Mouse (Mus musculus): ENCODE measurements around the gene Selplg. TPM values are rescaled to one million over a fixed set of nuclear protein-coding genes. Genes with fewer than 3 reads are reported as not detected.

The Selplg gene
- total RNA-seq (2014; rRNA removed) (0.52 and 3.1 TPM in 2 replicates), polyA plus RNA-seq (2015; fragmentation: Nextera tagmentation; extraction: Ambion mirVana) (1.9 and 2.3 TPM in 2 replicates)

GRCm38 (mm10) chr5:113832490-113832901 is at the start of gene Selplg:
Gene Selplg (minus strand): TSS chr5:113832644.
- Histone ChIP-seq H3K36me3 (ENCODE audit: insufficient read depth, low read length) (no peaks in the 10 kb centered on the region), H3K4me2 (ENCODE audit: low read depth, low read length, poor library complexity, severe bottlenecking) (no peak within 1 kb of the TSS), H3K4me3 (ENCODE audit: low read depth, low read length) (no peak within 1 kb of the TSS), H3K27ac (ENCODE audit: low read depth, low read length) (0 out of 2 replicates have a peak within 1 kb of the TSS, but pooled peaks have one; percentile 18), H3K4me1 (ENCODE audit: insufficient read depth, low read length) (no peaks in the 10 kb centered on the region), H3K27me3 (ENCODE audit: insufficient read depth, low read length) (no peaks in the 10 kb centered on the region), H3K9ac (replicated peaks; ENCODE audit: low read length, poor library complexity, severe bottlenecking) (no peak within 1 kb of the TSS), H3K9me3 (ENCODE audit: low read length) (no peaks in the 10 kb centered on the region)
- DNase-seq (ENCODE audit: low spot score) (no peak), ATAC-seq (ENCODE audit: low FRiP score) (no peak)
- TF ChIP-seq CTCF (IDR thresholded peaks at IDR 0.05): no peak
- WGBS: 47% methylated on average over 8 of the region's 8 CpGs

DNA sequence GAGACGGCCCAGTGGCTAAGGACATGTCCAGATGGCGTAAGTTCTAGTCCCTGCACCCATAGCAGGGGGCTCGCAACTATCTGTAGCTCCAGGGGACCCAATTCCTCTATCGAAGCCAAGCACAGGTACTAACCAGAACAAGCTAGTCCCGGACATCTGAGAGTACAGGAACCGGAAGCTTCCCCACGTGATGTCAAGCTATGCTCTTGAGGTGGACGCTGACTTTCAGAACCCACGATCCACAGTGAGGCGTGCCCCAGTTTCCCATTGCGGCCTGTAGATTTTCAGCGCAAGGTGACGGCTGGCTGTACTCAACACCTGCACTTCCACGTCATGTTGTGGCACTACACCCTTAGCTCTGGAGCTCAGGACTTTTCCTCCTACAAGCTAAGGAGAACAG is 48.7 kb upstream of the Selplg start:
- no peak overlapping the region for H3K27ac ChIP-seq (ENCODE audit: low read depth, low read length)
- no peak overlapping the region for H3K4me3 ChIP-seq (ENCODE audit: low read depth, low read length)
- DNase-seq (ENCODE audit: low spot score) (no peak), ATAC-seq (ENCODE audit: low FRiP score) (no peak)
- H3K9me3 ChIP-seq (ENCODE audit: low read length): no peaks in the 10 kb centered on the region
- peaks cover 6% of the 10 kb centered on the region; the same call in 1 of the 2 replicates for H3K4me1 ChIP-seq (ENCODE audit: insufficient read depth, low read length)
- 94% methylated on average over 14 of the region's 14 CpGs for WGBS
- H3K9ac ChIP-seq (replicated peaks; ENCODE audit: low read length, poor library complexity, severe bottlenecking): no peak overlapping the region
- no peak for TF ChIP-seq CTCF (IDR thresholded peaks at IDR 0.05)
- no peaks in the 10 kb centered on the region for H3K27me3 ChIP-seq (ENCODE audit: insufficient read depth, low read length)
- no peak overlapping the region for H3K4me2 ChIP-seq (ENCODE audit: low read depth, low read length, poor library complexity, severe bottlenecking)
- peaks cover 16% of the 10 kb centered on the region for H3K36me3 ChIP-seq (ENCODE audit: insufficient read depth, low read length)

DNA sequence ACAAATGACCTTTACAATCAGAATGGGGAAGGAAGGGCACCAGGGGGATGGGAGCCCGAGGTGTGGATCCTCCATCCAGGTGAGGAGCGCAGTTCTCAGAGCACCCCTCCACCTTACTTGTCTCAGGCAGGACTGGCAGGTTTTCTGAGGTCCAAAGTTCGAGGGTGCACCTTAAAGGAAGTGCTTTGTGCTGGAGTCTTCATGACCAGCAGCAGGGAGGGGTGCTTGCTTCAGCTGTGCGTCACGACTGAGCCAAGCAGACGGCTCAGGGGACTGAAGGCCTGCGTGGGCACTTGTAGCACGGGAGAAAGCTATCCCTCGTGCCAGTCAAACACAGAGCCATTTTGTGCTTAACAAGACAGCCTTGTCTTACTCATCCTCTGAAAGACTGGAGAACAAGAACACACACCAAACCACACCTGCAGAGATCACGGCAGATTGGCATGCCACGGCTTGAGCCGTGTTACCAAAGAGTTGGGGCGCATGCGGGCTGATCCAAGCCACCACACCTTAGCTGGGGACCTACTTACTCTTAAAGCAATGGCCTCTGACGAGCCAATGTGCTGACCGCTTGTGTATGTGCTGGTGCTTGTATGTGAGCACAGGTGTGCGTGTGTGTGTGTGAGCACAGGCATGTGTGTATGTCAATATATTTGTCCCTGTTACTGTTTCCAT is 46.6 kb upstream of the Selplg start:
- Histone ChIP-seq H3K36me3 (ENCODE audit: insufficient read depth, low read length) (peaks cover 19% of the 10 kb centered on the region), H3K4me2 (ENCODE audit: low read depth, low read length, poor library complexity, severe bottlenecking) (no peak overlapping the region), H3K27ac (ENCODE audit: low read depth, low read length) (no peak overlapping the region), H3K4me1 (ENCODE audit: insufficient read depth, low read length) (peaks cover 14% of the 10 kb centered on the region; the same call in 1 of the 2 replicates), H3K9me3 (ENCODE audit: low read length) (no peaks in the 10 kb centered on the region), H3K27me3 (ENCODE audit: insufficient read depth, low read length) (no peaks in the 10 kb centered on the region), H3K4me3 (ENCODE audit: low read depth, low read length) (no peak overlapping the region), H3K9ac (replicated peaks; ENCODE audit: low read length, poor library complexity, severe bottlenecking) (no peak overlapping the region)
- ATAC-seq (ENCODE audit: low FRiP score) (no peak), DNase-seq (ENCODE audit: low spot score) (no peak)
- WGBS: 89% methylated on average over 17 of the region's 17 CpGs
- TF ChIP-seq CTCF (IDR thresholded peaks at IDR 0.05): no peak

- H3K9me3 ChIP-seq (ENCODE audit: low read length): no peaks in the 10 kb centered on the region
- no peak overlapping the region for H3K9ac ChIP-seq (replicated peaks; ENCODE audit: low read length, poor library complexity, severe bottlenecking)
- WGBS: 67% methylated on average over 3 of the region's 3 CpGs
- no peaks in the 10 kb centered on the region for H3K27me3 ChIP-seq (ENCODE audit: insufficient read depth, low read length)
- DNase-seq (ENCODE audit: low spot score): no peak
- H3K27ac ChIP-seq (ENCODE audit: low read depth, low read length): no peak overlapping the region
- no peak overlapping the region for H3K4me2 ChIP-seq (ENCODE audit: low read depth, low read length, poor library complexity, severe bottlenecking)
- H3K36me3 ChIP-seq (ENCODE audit: insufficient read depth, low read length): peaks cover 19% of the 10 kb centered on the region
- ATAC-seq (ENCODE audit: low FRiP score): no peak
- H3K4me1 ChIP-seq (ENCODE audit: insufficient read depth, low read length): peaks cover 20% of the 10 kb centered on the region
- H3K4me3 ChIP-seq (ENCODE audit: low read depth, low read length): no peak overlapping the region
- no peak for TF ChIP-seq CTCF (IDR thresholded peaks at IDR 0.05)
These were observed 45.1 kb upstream of the Selplg start for GRCm38 (mm10) chr5:113877565-113877964.

DNA sequence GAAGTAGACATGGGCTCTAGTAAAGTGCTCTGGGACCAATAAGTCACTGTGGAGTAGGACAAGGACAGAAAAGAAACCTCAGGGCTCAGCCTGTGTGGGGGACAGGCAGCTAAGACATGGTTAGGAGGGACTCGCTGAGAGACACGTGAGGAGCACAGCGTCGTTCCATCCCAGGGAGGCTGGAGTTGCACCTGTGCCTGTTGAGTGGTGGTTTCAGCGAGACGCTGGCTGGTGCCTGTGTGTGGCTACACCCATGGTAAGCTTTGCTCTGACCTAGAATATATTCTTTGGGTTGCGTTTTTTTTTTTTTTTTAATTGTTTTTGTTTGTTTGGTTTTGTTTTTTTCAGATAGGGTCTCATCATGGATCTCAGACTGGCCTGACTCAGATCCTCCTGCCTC is 43.7 kb upstream of the Selplg start:
- no peak for ATAC-seq (ENCODE audit: low FRiP score)
- 96% methylated on average over 7 of the region's 7 CpGs for WGBS
- Histone ChIP-seq H3K27me3 (ENCODE audit: insufficient read depth, low read length) (no peaks in the 10 kb centered on the region), H3K9me3 (ENCODE audit: low read length) (no peaks in the 10 kb centered on the region), H3K27ac (ENCODE audit: low read depth, low read length) (no peak overlapping the region), H3K9ac (replicated peaks; ENCODE audit: low read length, poor library complexity, severe bottlenecking) (no peak overlapping the region), H3K4me2 (ENCODE audit: low read depth, low read length, poor library complexity, severe bottlenecking) (no peak overlapping the region), H3K4me3 (ENCODE audit: low read depth, low read length) (no peak overlapping the region), H3K36me3 (ENCODE audit: insufficient read depth, low read length) (peaks cover 19% of the 10 kb centered on the region), H3K4me1 (ENCODE audit: insufficient read depth, low read length) (peaks cover 29% of the 10 kb centered on the region)
- TF ChIP-seq CTCF (IDR thresholded peaks at IDR 0.05): no peak
- no peak for DNase-seq (ENCODE audit: low spot score)

- H3K4me1 ChIP-seq (ENCODE audit: insufficient read depth, low read length): peaks cover 32% of the 10 kb centered on the region
These were observed 43.2 kb upstream of the Selplg start for GRCm38 (mm10) chr5:113875625-113876024.

More at GRCm38 (mm10) chr5:113875625-113876024, 43.2 kb upstream of the Selplg start:
- Histone ChIP-seq H3K27me3 (ENCODE audit: insufficient read depth, low read length) (no peaks in the 10 kb centered on the region), H3K9ac (replicated peaks; ENCODE audit: low read length, poor library complexity, severe bottlenecking) (no peak overlapping the region), H3K36me3 (ENCODE audit: insufficient read depth, low read length) (peaks cover 19% of the 10 kb centered on the region), H3K4me2 (ENCODE audit: low read depth, low read length, poor library complexity, severe bottlenecking) (no peak overlapping the region), H3K27ac (ENCODE audit: low read depth, low read length) (no peak overlapping the region), H3K4me3 (ENCODE audit: low read depth, low read length) (no peak overlapping the region), H3K9me3 (ENCODE audit: low read length) (no peaks in the 10 kb centered on the region)
- 96% methylated on average over 4 of the region's 4 CpGs for WGBS
- DNase-seq (ENCODE audit: low spot score): no peak
- ATAC-seq (ENCODE audit: low FRiP score): no peak
- no peak for TF ChIP-seq CTCF (IDR thresholded peaks at IDR 0.05)
